Mouse (Mus musculus): Measurements from ENCODE around the gene Commd4.

Gene Commd4

GRCm38 (mm10) chr9:57141417-57142353 is 16.4 kb downstream of the Commd4 start:
- no peak for DNase-seq (ENCODE audit: low spot score in 2 of 2)

GRCm38 (mm10) chr9:57139571-57139970 is 18.6 kb downstream of the Commd4 start:
- DNase-seq (ENCODE audit: low spot score in 2 of 2), result no peak

GRCm38 (mm10) chr9:57139110-57139509 is 19.0 kb downstream of the Commd4 start:
- DNase-seq (ENCODE audit: low spot score in 2 of 2), result no peak

- no peak for DNase-seq (ENCODE audit: low spot score in 2 of 2)
Observed at GRCm38 (mm10) chr9:57138507-57138906, 19.6 kb downstream of the Commd4 start.

GRCm38 (mm10) chr9:57137777-57138176 is 20.4 kb downstream of the Commd4 start:
- DNase-seq (ENCODE audit: low spot score in 2 of 2), result no peak

- no peak for DNase-seq (ENCODE audit: low spot score in 2 of 2)
Observed at GRCm38 (mm10) chr9:57137246-57137645, 20.9 kb downstream of the Commd4 start.

- peak; percentile 96 for DNase-seq (ENCODE audit: low spot score in 2 of 2)
Observed at GRCm38 (mm10) chr9:57130577-57131433, 27.3 kb downstream of the Commd4 start, which contains the start of gene Man2c1. Gene Man2c1 (plus strand): TSS chr9:57130690.

GRCm38 (mm10) chr9:57129641-57130040 is 28.5 kb downstream of the Commd4 start:
- no peak for DNase-seq (ENCODE audit: low spot score in 2 of 2)

GRCm38 (mm10) chr9:57117261-57117755 is 40.8 kb downstream of the Commd4 start:
- no peak for DNase-seq (ENCODE audit: low spot score in 2 of 2)
